Mouse (Mus musculus) hindbrain, embryonic 13.5 days (tissue): ENCODE results near the gene Esyt1. TPM values are rescaled to one million over a fixed set of nuclear protein-coding genes. Genes with fewer than 3 reads are reported as not detected.

ENCODE experiments used
- ATAC-seq: fragments of 200-750 bp; cut with Nextera tagmentation; 2 replicates; pipeline ENCODE4 v1.8.0; 2017; ENCODE audit warnings: moderate TSS enrichment; ENCODE audit not compliant: low FRiP score
- H3K27ac ChIP-seq: fragments of 300-500 bp; sonication (generic); 2 replicates; pipeline ENCODE4 v1.5.1; 2015; ENCODE audit warnings: inconsistent platforms, mild to moderate bottlenecking, moderate library complexity
- H3K27me3 ChIP-seq: fragments of 300-500 bp; sonication (generic); 2 replicates; pipeline ENCODE4 v1.6.1; 2015; ENCODE audit warnings: mild to moderate bottlenecking, inconsistent platforms
- H3K36me3 ChIP-seq: fragments of 300-500 bp; sonication (generic); 2 replicates; pipeline ENCODE4 v1.6.1; 2015; ENCODE audit warnings: mild to moderate bottlenecking, inconsistent platforms
- H3K4me1 ChIP-seq: fragments of 300-500 bp; sonication (generic); replicated peaks from 2 replicates; pipeline ENCODE4 v1.6.1; 2015; ENCODE audit warnings: inconsistent platforms
- H3K4me2 ChIP-seq: fragments of 300-500 bp; sonication (generic); 2 replicates; pipeline ENCODE4 v1.6.1; 2015; ENCODE audit warnings: inconsistent platforms, mild to moderate bottlenecking, moderate library complexity
- H3K4me3 ChIP-seq: fragments of 300-500 bp; sonication (generic); 2 replicates; pipeline ENCODE4 v1.5.1; 2015; ENCODE audit warnings: mild to moderate bottlenecking, inconsistent platforms
- H3K9ac ChIP-seq: fragments of 300-500 bp; sonication (generic); 2 replicates; pipeline ENCODE4 v1.6.1; 2015; ENCODE audit warnings: mild to moderate bottlenecking, inconsistent platforms
- H3K9me3 ChIP-seq: fragments of 300-500 bp; sonication (generic); 2 replicates; pipeline ENCODE4 v1.6.1; 2016; ENCODE audit warnings: inconsistent platforms
- WGBS: fragments of 180-500 bp; shearing (Covaris S2); methylation state at CpG from one replicate; pipeline ENCODE4 v1.1.7; 2015; 5-methylcytosine and 5-hydroxymethylcytosine counted together
- polyA plus RNA-seq: library from polyadenylated mRNA; unstranded; fragments of >200 nt; fragmentation: Nextera tagmentation; extraction: Ambion mirVana; gene quantifications from 2 replicates; pipeline ENCODE4 v1.2.1, GENCODE M21; 2015

Esyt1 gene
- polyA plus RNA-seq, 1 experiment from 2014 or later: 17.6 TPM

GRCm38 (mm10) chr10:128535206-128535605 is 9.5 kb upstream of the Esyt1 start:
- Histone ChIP-seq H3K4me1 (0 out of 2 replicates have a peak, but pooled peaks cover 3% of the 10 kb centered on the region), H3K9ac (no peak overlapping the region), H3K27me3 (no peaks in the 10 kb centered on the region), H3K36me3 (no peaks in the 10 kb centered on the region), H3K4me2 (no peak overlapping the region), H3K27ac (no peak overlapping the region), H3K9me3 (no peaks in the 10 kb centered on the region), H3K4me3 (no peak overlapping the region)
- no peak for ATAC-seq
- WGBS: 86% methylated on average over 2 of the region's 2 CpGs

- peak overlapping the region; percentile 70 for H3K4me3 ChIP-seq
- no peaks in the 10 kb centered on the region for H3K9me3 ChIP-seq
- WGBS: 32% methylated on average over 28 of the region's 28 CpGs
- peak overlapping the region; percentile 99 for H3K4me2 ChIP-seq
- peaks cover 31% of the 10 kb centered on the region for H3K27me3 ChIP-seq
- ATAC-seq: no peak
- peaks cover 2% of the 10 kb centered on the region; the same call in 1 of the 2 replicates for H3K36me3 ChIP-seq
- H3K4me1 ChIP-seq: peaks cover 29% of the 10 kb centered on the region
- H3K27ac ChIP-seq: no peak overlapping the region
- H3K9ac ChIP-seq: peak overlapping the region; percentile 81; the same call in 1 of the 2 replicates
Observed at GRCm38 (mm10) chr10:128526366-128527356, 990 bp upstream of the Esyt1 start.

GRCm38 (mm10) chr10:128524732-128525662 is 674 bp downstream of the Esyt1 start:
- peak overlapping the region; percentile 99 for H3K4me2 ChIP-seq
- H3K36me3 ChIP-seq: peaks cover 13% of the 10 kb centered on the region; the same call in 1 of the 2 replicates
- H3K4me1 ChIP-seq: peaks cover 29% of the 10 kb centered on the region
- peak overlapping the region; percentile 69 for H3K27ac ChIP-seq
- H3K9ac ChIP-seq: peak overlapping the region; percentile 81
- ATAC-seq: peak; percentile 62
- WGBS: under 1% methylated on average over 58 of the region's 58 CpGs
- H3K9me3 ChIP-seq: no peaks in the 10 kb centered on the region
- peaks cover 31% of the 10 kb centered on the region for H3K27me3 ChIP-seq
- peak overlapping the region; percentile 70 for H3K4me3 ChIP-seq

- Histone ChIP-seq H3K4me3 (peak overlapping the region; percentile 70), H3K4me2 (peak overlapping the region; percentile 99), H3K9ac (peak overlapping the region; percentile 81), H3K36me3 (peaks cover 13% of the 10 kb centered on the region; the same call in 1 of the 2 replicates), H3K27ac (peak overlapping the region; percentile 69; the same call in 1 of the 2 replicates), H3K9me3 (no peaks in the 10 kb centered on the region), H3K27me3 (peaks cover 24% of the 10 kb centered on the region), H3K4me1 (peaks cover 29% of the 10 kb centered on the region)
- no peak for ATAC-seq
- WGBS: 7% methylated on average over 11 of the region's 11 CpGs
Observed at GRCm38 (mm10) chr10:128524111-128524731, 1.4 kb downstream of the Esyt1 start.

- no peak for ATAC-seq
- Histone ChIP-seq H3K27me3 (peaks cover 36% of the 10 kb centered on the region), H3K27ac (no peak overlapping the region), H3K36me3 (peaks cover 20% of the 10 kb centered on the region; the same call in 1 of the 2 replicates), H3K4me1 (peaks cover 29% of the 10 kb centered on the region), H3K4me3 (no peak overlapping the region), H3K9ac (no peak overlapping the region), H3K9me3 (no peaks in the 10 kb centered on the region), H3K4me2 (no peak overlapping the region)
- WGBS: 81% methylated on average over 6 of the region's 6 CpGs
Observed at GRCm38 (mm10) chr10:128522351-128522750, 3.3 kb downstream of the Esyt1 start.

GRCm38 (mm10) chr10:128520591-128520990 is 5.1 kb downstream of the Esyt1 start:
- no peak overlapping the region for H3K9ac ChIP-seq
- no peak overlapping the region for H3K4me2 ChIP-seq
- no peaks in the 10 kb centered on the region for H3K9me3 ChIP-seq
- no peak for ATAC-seq
- no peak overlapping the region for H3K4me3 ChIP-seq
- H3K4me1 ChIP-seq: peaks cover 18% of the 10 kb centered on the region
- peaks cover 48% of the 10 kb centered on the region for H3K27me3 ChIP-seq
- WGBS: 90% methylated on average over 16 of the region's 16 CpGs
- H3K36me3 ChIP-seq: peaks cover 32% of the 10 kb centered on the region
- H3K27ac ChIP-seq: no peak overlapping the region

GRCm38 (mm10) chr10:128518833-128519232 is 6.8 kb downstream of the Esyt1 start:
- H3K4me1 ChIP-seq: peaks cover under 1% of the 10 kb centered on the region
- H3K27me3 ChIP-seq: peaks cover 52% of the 10 kb centered on the region
- no peak overlapping the region for H3K9ac ChIP-seq
- H3K4me3 ChIP-seq: no peak overlapping the region
- H3K9me3 ChIP-seq: no peaks in the 10 kb centered on the region
- ATAC-seq: no peak
- peaks cover 43% of the 10 kb centered on the region for H3K36me3 ChIP-seq
- 74% methylated on average over 7 of the region's 7 CpGs for WGBS
- H3K27ac ChIP-seq: no peak overlapping the region
- H3K4me2 ChIP-seq: no peak overlapping the region

GRCm38 (mm10) chr10:128516677-128517076 is 9.0 kb downstream of the Esyt1 start:
- Histone ChIP-seq H3K4me3 (no peak overlapping the region), H3K27ac (no peak overlapping the region), H3K36me3 (peaks cover 54% of the 10 kb centered on the region), H3K9me3 (no peaks in the 10 kb centered on the region), H3K4me1 (no peaks in the 10 kb centered on the region), H3K9ac (no peak overlapping the region), H3K4me2 (no peak overlapping the region), H3K27me3 (peaks cover 40% of the 10 kb centered on the region)
- 15% methylated on average over 6 of the region's 6 CpGs for WGBS
- ATAC-seq: no peak

- H3K4me1 ChIP-seq: no peaks in the 10 kb centered on the region
- no peaks in the 10 kb centered on the region for H3K9me3 ChIP-seq
- peaks cover 40% of the 10 kb centered on the region for H3K27me3 ChIP-seq
- peaks cover 57% of the 10 kb centered on the region for H3K36me3 ChIP-seq
- no peak overlapping the region for H3K4me2 ChIP-seq
- 22% methylated on average over 20 of the region's 20 CpGs for WGBS
- H3K4me3 ChIP-seq: no peak overlapping the region
- no peak overlapping the region for H3K27ac ChIP-seq
- no peak overlapping the region for H3K9ac ChIP-seq
- no peak for ATAC-seq
Observed at GRCm38 (mm10) chr10:128516029-128516428, 9.6 kb downstream of the Esyt1 start.

- 86% methylated on average over 4 of the region's 4 CpGs for whole genome bisulfite sequencing
- no peak for ATAC-seq
- H3K9ac ChIP-seq: no peak overlapping the region
- H3K4me2 ChIP-seq: no peak overlapping the region
- no peak overlapping the region for H3K4me3 ChIP-seq
- H3K27ac ChIP-seq: no peak overlapping the region
- no peaks in the 10 kb centered on the region for H3K9me3 ChIP-seq
- peaks cover 40% of the 10 kb centered on the region for H3K27me3 ChIP-seq
- H3K4me1 ChIP-seq: no peaks in the 10 kb centered on the region
- H3K36me3 ChIP-seq: peaks cover 55% of the 10 kb centered on the region
Observed at GRCm38 (mm10) chr10:128515044-128515443, 10.6 kb downstream of the Esyt1 start.

- H3K4me2 ChIP-seq: no peak overlapping the region
- H3K4me3 ChIP-seq: no peak overlapping the region
- no peak for ATAC-seq
- 90% methylated on average over 12 of the region's 12 CpGs for WGBS
- H3K9me3 ChIP-seq: no peaks in the 10 kb centered on the region
- H3K4me1 ChIP-seq: no peaks in the 10 kb centered on the region
- H3K27ac ChIP-seq: no peak overlapping the region
- peaks cover 19% of the 10 kb centered on the region for H3K27me3 ChIP-seq
- H3K9ac ChIP-seq: no peak overlapping the region
- peaks cover 55% of the 10 kb centered on the region for H3K36me3 ChIP-seq
Observed at GRCm38 (mm10) chr10:128511761-128512160, 13.9 kb downstream of the Esyt1 start.
